Mouse (Mus musculus) megakaryocyte, embryonic 14.5 days (primary cell): ENCODE data around the gene Gzmb.

Experiments
- FLI1 ChIP-seq: IDR thresholded peaks from 2 replicates; pipeline ENCODE4 v1.6.1; 2012; ENCODE audit warnings: low read length, inconsistent platforms, mixed read lengths
- GATA1 ChIP-seq: IDR thresholded peaks from 3 replicates; pipeline ENCODE4 v1.6.1; 2012; ENCODE audit warnings: mixed read lengths, low read length, inconsistent platforms, borderline replicate concordance

DNA sequence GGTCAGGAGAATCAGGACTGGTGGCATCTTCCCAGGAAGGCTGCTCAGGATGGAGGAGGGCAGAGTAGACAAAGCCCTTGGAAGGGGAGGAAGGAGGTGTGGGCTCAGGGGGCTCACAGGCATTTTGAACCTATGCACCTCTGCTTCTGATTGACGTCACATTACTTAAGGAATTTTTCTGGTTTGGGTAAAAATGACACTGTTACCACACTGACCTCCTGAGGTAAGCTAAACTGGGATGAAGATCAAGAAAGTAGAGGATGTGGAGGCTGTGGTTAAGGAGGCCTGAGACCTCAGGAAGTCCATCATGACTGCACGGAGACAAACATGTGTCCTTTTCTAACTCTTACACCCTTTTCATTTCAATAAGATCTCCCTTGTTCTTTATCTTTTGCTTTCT, 27.5 kb downstream of the Gzmb start, which contains the start of gene Gzmc:
- TF ChIP-seq FLI1: no peak
- no peak for TF ChIP-seq GATA1
